Mouse (Mus musculus) heart, embryonic 16.5 days (tissue): ENCODE results near the gene Xlr5a. TPM values are rescaled to one million over a fixed set of nuclear protein-coding genes. Genes with fewer than 3 reads are reported as not detected.
A peak's percentile ranks its signal among the peaks of the same experiment; 100 is the strongest.
"Not testable (repeated sequence)": the region's sequence is repeated elsewhere in the genome, so short reads cannot be mapped to it uniquely, and the experiment has no call there.

Source experiments
- ATAC-seq: fragments of 200-750 bp; cut with Nextera tagmentation; replicated peaks from 2 replicates; pipeline ENCODE4 v1.8.0; 2017; ENCODE audit warnings: moderate number of reproducible peaks; ENCODE audit not compliant: insufficient read depth, low FRiP score; ENCODE audit errors: extremely low read depth
- H3K27ac ChIP-seq: fragments of 300-500 bp; sonication (generic); 2 replicates; pipeline ENCODE4 v1.5.1; 2014; ENCODE audit warnings: mild to moderate bottlenecking, low read length, control low read depth, moderate library complexity
- H3K27me3 ChIP-seq: fragments of 300-500 bp; sonication (generic); 2 replicates; pipeline ENCODE4 v1.6.1; 2014; ENCODE audit warnings: low read length, mixed read lengths; ENCODE audit not compliant: control insufficient read depth, insufficient read depth
- H3K36me3 ChIP-seq: fragments of 300-500 bp; sonication (generic); 2 replicates; pipeline ENCODE4 v1.6.1; 2014; ENCODE audit not compliant: control insufficient read depth, insufficient read depth
- H3K4me1 ChIP-seq: fragments of 300-500 bp; sonication (generic); 2 replicates; pipeline ENCODE4 v1.6.1; 2014; ENCODE audit warnings: low read length, mixed read lengths; ENCODE audit not compliant: control insufficient read depth, insufficient read depth
- H3K4me2 ChIP-seq: fragments of 300-500 bp; sonication (generic); 2 replicates; pipeline ENCODE4 v1.6.1; 2014; ENCODE audit warnings: low read depth, mild to moderate bottlenecking, control low read depth, low read length
- H3K4me3 ChIP-seq: fragments of 300-500 bp; sonication (generic); 2 replicates; pipeline ENCODE4 v1.5.1; 2014; ENCODE audit warnings: mild to moderate bottlenecking, control low read depth, low read length
- H3K9ac ChIP-seq: fragments of 300-500 bp; sonication (generic); 2 replicates; pipeline ENCODE4 v1.6.1; 2014; ENCODE audit warnings: low read length, control low read depth
- H3K9me3 ChIP-seq: fragments of 300-500 bp; sonication (generic); replicated peaks from 2 replicates; pipeline ENCODE4 v1.6.1; 2016; ENCODE audit warnings: low read length; ENCODE audit not compliant: control insufficient read depth
- WGBS: fragments of 180-500 bp; shearing (Covaris S2); extraction: QIAGEN DNeasy Blood & Tissue Kit; methylation state at CpG from one replicate; pipeline ENCODE4 v1.1.7; 2014; 5-methylcytosine and 5-hydroxymethylcytosine counted together
- polyA plus RNA-seq: library from polyadenylated mRNA; unstranded; fragments of >200 nt; fragmentation: Nextera tagmentation; extraction: Ambion mirVana; gene quantifications from 2 replicates; pipeline ENCODE4 v1.2.1, GENCODE M21; 2015

The Xlr5a gene
- polyA plus RNA-seq, 1 experiment from 2014 or later: not detected

- H3K27ac ChIP-seq, H3K4me3 ChIP-seq, H3K4me1 ChIP-seq, H3K27me3 ChIP-seq, ATAC-seq, H3K9ac ChIP-seq, H3K9me3 ChIP-seq, H3K4me2 ChIP-seq, H3K36me3 ChIP-seq: not testable (repeated sequence)
- 75% methylated on average over 12 of the region's 13 CpGs for WGBS
These were observed 195.8 kb downstream of the Xlr5a start, which contains the start of gene Xlr3a for GRCm38 (mm10) chrX:73096941-73097508. Gene Xlr3a (minus strand): TSS chrX:73097095.

DNA sequence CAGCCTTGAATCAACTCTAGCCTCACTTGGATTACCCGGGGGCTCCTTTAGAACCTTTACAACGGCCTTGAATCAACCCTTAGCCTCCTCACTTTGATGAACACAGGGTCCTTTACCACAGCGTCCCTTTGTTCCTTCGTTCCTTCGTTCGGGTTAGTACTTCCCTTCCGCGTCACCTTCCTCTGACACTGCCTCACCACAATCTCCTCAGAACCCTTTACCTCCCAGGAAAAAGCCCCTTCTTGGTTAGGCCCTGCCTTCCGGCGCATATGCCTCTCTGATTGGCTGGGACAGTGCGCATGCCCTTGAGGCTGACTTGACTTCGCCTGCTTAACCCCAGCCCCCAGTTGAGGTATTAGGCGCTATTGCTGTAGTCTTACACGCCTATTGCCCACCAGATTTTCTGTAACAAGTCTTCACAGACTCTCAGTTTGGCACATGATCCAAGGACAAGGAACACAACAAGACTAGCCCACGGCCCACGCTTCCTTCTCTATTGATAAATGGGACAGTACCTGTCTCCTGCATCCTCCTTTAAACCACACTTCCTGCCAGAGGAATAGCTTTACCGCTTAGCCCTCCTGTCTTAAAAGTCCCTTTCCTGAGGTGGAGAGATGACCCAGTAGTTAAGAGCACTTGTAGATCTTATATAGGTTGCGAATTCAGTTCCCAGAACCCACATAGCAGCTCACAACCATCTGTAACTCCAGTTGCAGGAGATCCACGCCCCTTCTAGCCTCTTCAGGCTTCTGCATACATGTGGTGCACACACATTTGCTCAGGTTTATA is 210.3 kb downstream of the Xlr5a start, which contains the start of gene Xlr4a:
Gene Xlr4a, minus strand, starts transcription at position 212 of the 789 bp plus-strand sequence.
- ATAC-seq: not testable (repeated sequence)

DNA sequence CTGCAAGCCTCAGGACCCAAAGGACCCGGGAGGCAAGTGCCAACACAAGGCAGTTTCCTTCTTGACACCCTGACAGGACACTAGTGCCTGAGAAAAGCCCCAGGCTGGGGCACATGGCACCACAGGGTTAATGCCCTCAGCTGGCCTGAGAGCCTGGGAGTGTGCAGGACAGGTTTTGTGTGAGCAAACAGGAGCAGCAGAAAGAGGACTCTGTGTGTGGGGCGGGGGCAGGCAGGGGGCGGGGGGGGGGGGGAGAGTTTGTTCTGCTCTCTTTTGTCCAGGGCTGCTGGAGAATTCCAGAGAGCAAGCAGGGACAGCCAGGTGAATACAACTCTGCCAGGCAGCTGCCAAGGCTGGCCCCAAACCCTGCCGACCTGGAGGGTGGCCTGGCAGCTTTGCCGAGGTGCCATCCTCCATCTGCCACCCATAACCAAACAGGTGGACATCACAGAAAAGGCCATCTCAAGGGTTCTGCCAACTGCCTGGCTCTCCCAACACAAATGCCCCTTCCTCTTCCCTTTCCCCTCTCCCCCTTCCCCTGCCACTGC is 225.9 kb downstream of the Xlr5a start:
- H3K4me2 ChIP-seq, H3K9ac ChIP-seq, ATAC-seq, H3K4me3 ChIP-seq, H3K27ac ChIP-seq, H3K36me3 ChIP-seq, H3K9me3 ChIP-seq, H3K4me1 ChIP-seq, H3K27me3 ChIP-seq: not testable (repeated sequence)
- 57% methylated on average over 1 of the region's 5 CpGs for WGBS

More for the DNA sequence above, 210.3 kb downstream of the Xlr5a start, which contains the start of gene Xlr4a:
- H3K4me3 ChIP-seq, H3K9me3 ChIP-seq, H3K27me3 ChIP-seq, H3K4me1 ChIP-seq, H3K27ac ChIP-seq, H3K36me3 ChIP-seq, H3K4me2 ChIP-seq, H3K9ac ChIP-seq: not testable (repeated sequence)
- WGBS: 81% methylated on average over 17 of the region's 19 CpGs

- Histone ChIP-seq H3K27ac (no peak within 1 kb of the TSS), H3K36me3 (no peaks in the 10 kb centered on the region), H3K4me2 (peak within 1 kb of the TSS; percentile 47), H3K9me3 (no peaks in the 10 kb centered on the region), H3K4me1 (no peaks in the 10 kb centered on the region), H3K27me3 (peaks cover 2% of the 10 kb centered on the region; the same call in 1 of the 2 replicates), H3K4me3 (peak within 1 kb of the TSS; percentile 8; the same call in 1 of the 2 replicates), H3K9ac (no peak within 1 kb of the TSS)
- 26% methylated on average over 7 of the region's 7 CpGs for WGBS
- no peak for ATAC-seq
These were observed 228.4 kb downstream of the Xlr5a start, which contains the start of gene Pnma3 for GRCm38 (mm10) chrX:73064415-73064793. Gene Pnma3 (plus strand): TSS chrX:73064787.

DNA sequence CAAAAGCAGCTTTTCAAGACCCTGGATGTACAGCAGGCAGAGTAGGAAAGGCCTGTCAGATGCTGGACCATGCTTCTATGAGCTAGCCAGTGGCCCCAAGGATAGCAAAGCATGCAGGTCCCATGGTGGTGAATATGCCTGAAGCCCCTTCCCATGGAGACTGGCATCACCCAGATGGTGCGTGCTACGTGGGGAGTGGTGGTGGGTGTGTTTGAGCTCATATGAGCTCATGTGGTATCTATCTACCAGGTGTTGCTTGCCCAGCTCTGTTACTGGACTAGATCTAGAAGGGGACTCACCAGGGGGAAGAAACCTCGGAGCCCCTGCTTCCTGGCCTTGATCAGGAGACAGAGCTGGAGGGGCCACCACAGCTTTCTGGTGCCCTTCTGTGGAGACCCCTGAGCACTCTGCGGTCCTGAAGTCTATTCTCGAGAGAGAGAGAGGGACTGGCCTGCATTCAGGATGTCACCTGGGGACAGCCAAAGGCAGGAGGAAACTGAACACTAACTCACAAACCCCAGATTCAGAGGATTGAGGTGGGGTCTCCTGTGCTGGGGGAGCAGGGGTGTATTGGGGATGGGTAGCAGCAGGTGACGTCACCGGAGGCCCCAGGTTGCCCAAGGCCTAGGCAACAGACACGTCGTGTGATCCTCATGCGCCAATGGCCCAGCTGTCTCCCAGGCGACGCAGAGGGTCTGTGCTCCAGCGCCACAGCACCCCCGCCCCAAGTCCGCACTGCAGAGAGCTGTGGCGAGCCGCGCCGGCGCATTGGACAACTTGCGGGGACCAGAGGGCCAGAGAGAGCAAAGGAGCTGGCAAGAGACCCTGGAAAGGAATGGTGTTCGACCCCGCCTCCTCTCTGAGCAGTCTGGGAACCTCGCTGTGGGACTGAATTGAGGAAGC is 229.0 kb downstream of the Xlr5a start:
- no peak for ATAC-seq
- H3K4me3 ChIP-seq: peak overlapping the region; percentile 8; the same call in 1 of the 2 replicates
- 34% methylated on average over 24 of the region's 24 CpGs for WGBS
- no peaks in the 10 kb centered on the region for H3K4me1 ChIP-seq
- H3K4me2 ChIP-seq: peak overlapping the region; percentile 47
- peaks cover 2% of the 10 kb centered on the region; the same call in 1 of the 2 replicates for H3K27me3 ChIP-seq
- H3K9ac ChIP-seq: no peak overlapping the region
- no peaks in the 10 kb centered on the region for H3K9me3 ChIP-seq
- H3K36me3 ChIP-seq: no peaks in the 10 kb centered on the region
- H3K27ac ChIP-seq: no peak overlapping the region

DNA sequence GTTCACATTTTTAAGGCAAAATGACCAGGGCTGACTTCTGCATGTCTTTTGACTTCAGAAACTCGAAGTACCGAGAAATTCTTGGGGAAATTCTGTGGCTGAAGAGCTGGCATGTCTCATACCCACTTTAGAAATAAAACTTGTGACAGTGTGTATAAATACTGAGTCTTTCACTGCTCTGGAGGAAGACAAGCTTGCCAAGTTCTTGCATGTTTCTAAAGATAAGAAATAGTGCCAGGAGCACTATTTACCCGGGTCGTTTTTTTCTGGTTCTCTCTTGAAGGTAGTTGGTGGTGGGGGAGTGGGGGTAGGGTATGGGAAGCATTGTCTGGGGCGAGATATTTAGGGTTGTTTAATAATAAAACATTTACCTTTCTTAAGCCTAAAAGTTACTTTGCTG is 230.5 kb downstream of the Xlr5a start:
- no peak overlapping the region for H3K4me3 ChIP-seq
- H3K27me3 ChIP-seq: peaks cover 2% of the 10 kb centered on the region; the same call in 1 of the 2 replicates
- no peaks in the 10 kb centered on the region for H3K9me3 ChIP-seq
- ATAC-seq: no peak
- WGBS: 33% methylated on average over 5 of the region's 5 CpGs
- no peak overlapping the region for H3K4me2 ChIP-seq
- no peak overlapping the region for H3K27ac ChIP-seq
- H3K9ac ChIP-seq: no peak overlapping the region
- no peaks in the 10 kb centered on the region for H3K4me1 ChIP-seq
- H3K36me3 ChIP-seq: no peaks in the 10 kb centered on the region

DNA sequence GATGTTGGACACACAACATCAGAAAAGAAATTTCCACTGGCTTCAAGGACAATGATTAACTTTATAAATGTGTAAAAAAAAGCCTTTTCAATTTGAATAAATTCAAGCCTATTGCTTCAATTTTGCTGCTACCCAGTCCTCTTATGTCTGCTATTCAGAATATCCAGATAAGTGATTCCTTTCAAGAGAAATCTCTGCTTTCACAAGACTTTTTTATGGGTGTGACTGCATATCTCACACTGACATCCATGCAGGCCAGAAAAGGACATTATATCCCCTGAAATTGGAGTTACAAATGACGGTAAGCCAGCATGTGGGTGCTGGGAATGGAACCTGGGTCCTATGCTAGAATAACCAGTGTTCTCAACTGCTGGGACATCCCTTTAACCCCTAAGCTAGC is 231.2 kb downstream of the Xlr5a start:
- 79% methylated on average over 1 of the region's 1 CpGs for WGBS
- Histone ChIP-seq H3K36me3 (no peaks in the 10 kb centered on the region), H3K9ac (no peak overlapping the region), H3K27me3 (peaks cover 2% of the 10 kb centered on the region; the same call in 1 of the 2 replicates), H3K4me3 (no peak overlapping the region), H3K27ac (no peak overlapping the region), H3K4me1 (no peaks in the 10 kb centered on the region), H3K9me3 (no peaks in the 10 kb centered on the region), H3K4me2 (no peak overlapping the region)
- no peak for ATAC-seq
